Mouse (Mus musculus) frontal cortex, adult 2 months (tissue): Measurements from ENCODE around the gene Taf9. TPM values are rescaled to one million over a fixed set of nuclear protein-coding genes. Genes with fewer than 3 reads are reported as not detected.
A peak's percentile ranks its signal among the peaks of the same experiment; 100 is the strongest.

Source experiments
- DNase-seq, 2 experiments: peaks; one replicate each; pipeline ENCODE4 v3.0.0; 2022; ENCODE audit warnings: low spot score in 1 of 2; ENCODE audit errors: extremely low spot score in 1 of 2
- polyA plus RNA-seq: library from polyadenylated mRNA; depleted of rRNA; stranded (reverse); fragments of >200 nt; gene quantifications from 2 replicates; pipeline ENCODE4 v1.2.3, GENCODE M21; 2012; rRNA removed

Taf9 gene
- 19.4 and 21.2 TPM in 2 replicates for polyA plus RNA-seq

GRCm38 (mm10) chr13:100651439-100652186 lies at the start of gene Taf9:
Gene Taf9 (plus strand): TSS chr13:100651579.
- DNase-seq: peak in 1 of 2 experiments; percentile 12

DNA sequence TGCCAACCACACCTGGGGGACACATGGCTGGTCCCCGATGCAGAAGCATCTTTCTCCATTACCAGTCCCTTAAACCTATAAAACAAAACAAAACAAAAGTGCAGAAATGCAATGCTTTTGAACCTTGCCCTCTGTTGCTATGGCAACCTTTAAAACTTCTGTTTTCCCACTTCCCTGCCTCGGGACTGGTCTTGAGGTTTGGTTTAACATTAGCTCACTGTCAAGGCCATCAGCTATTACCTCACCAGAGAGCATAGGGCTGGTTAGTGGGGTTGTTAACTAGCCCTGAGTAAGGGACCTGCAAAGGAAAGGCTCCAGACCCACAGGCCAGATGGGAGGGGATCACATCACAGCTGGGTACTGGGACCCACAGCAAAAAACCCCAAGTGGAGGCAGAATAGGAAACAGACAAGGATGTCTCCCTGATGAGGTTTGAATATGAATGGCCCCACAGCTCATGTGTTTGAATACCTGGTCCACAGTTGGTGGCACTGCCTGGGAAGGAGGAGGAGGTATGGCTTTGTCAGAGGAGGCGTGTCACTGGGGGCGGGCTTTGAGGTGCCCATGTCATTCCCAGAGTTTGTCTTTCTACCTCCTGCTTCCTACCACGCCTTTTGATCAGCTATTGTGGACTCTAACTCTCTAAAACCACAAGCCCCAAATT lies 49.0 kb upstream of the Taf9 start:
- DNase-seq: no peak

- no peak for DNase-seq
Observed at GRCm38 (mm10) chr13:100603031-100603737, 48.2 kb upstream of the Taf9 start.

GRCm38 (mm10) chr13:100603738-100604095 lies 47.7 kb upstream of the Taf9 start:
- no peak for DNase-seq

DNA sequence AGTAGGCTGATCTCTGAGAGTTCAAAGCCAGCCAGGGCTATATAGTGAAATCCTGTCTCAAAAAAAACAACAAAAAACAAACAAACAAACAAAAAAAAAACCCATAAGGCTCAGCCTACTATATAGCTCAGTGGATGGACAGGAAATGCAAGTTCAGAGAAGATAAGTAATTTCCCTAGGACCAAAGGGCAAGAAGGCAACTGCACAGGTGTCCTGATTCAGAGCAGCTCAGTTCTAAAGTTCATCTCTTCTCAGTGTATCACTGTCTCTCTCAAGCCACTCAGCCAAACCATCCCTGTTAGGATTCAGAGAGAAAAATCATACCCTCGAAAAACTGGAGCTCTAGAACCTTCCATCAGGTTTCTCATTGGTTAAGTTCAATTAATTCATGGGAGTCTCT lies 45.5 kb upstream of the Taf9 start:
- no peak for DNase-seq

- DNase-seq: no peak
Observed at GRCm38 (mm10) chr13:100607756-100608155, 43.6 kb upstream of the Taf9 start.

DNA sequence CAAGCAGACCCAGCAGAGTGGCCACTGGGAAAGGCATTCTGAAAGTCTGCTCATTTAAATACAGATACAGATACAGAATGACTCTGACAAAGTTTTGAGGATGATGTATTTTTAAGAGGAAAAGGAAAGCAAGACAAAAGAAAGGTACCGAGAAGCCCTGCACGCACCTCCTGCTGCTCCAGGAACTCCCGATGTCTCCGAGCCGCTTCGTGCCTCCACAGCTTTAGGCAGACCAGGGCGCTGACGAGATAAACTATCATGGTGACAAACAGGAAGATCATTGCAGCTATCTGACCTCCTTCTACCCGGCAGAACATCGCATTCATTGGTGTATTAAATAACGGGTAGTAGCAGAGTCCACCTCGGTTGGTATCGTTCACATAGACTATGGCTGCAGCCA lies 40.1 kb upstream of the Taf9 start:
- no peak for DNase-seq

DNA sequence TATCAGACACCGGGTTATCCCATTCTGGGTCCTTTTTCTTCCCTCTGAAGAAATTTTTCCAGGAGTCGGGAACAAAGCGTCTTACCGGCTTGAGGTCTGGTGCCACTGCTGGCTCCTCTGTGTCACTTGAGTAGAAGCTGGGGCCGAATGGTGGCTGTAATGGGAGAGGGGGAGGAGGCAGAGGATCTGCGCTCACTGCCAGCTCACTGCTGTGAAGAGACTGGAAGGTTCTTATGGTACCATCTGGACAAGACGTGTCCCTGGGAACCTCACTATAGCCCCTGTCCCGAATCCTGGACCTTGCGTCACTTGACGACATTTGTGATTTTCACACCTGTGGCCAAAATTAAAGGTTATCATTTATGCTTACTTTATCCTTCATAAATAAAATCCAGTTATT lies 39.1 kb upstream of the Taf9 start:
- no peak for DNase-seq

GRCm38 (mm10) chr13:100612903-100613302 lies 38.5 kb upstream of the Taf9 start:
- DNase-seq: no peak

DNA sequence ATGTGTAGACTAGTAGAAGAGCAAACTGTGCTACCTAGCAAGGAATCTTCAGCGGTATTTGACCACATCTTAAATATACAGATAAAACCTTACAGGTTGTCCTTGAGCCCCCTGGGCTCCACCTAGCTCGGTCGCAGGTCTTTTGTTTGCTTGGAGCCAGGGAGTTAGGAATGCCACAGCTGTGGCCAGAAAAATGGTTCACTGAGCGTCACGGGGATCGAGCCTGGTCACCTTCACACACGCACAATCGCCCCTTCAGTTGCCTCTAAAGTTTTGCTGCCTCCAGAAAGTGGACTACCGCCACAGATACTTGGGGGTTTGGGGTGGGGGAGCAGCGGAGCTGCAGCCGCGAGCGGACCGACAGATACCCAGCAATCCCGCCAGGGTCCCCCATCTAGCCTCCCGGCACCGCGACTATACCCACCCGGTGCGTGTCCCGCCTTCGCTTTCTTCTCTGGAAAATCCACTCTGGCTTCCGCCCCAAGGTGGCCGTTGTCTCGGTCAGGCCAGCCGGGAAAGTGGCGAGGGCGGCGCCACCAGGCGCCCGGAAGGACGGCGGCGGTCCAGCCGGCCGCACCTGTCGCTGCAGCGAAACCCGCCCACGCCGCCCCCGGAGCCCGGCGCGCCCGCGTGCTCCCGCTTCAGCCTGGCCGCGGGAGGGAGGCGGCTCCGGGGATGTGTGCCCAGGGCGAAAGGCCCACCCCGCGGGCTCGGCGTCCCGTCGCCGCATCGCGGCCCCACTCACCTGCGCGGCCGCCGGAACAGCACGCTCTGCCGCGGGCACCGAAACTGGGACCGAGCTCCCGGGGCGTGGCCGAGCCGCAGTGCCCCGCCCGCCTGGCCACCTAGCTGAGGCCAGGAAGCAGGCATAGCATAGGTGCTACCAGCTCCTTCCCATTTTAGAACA lies 34.9 kb upstream of the Taf9 start, which contains the start of gene Marveld2:
Marveld2 (minus strand) TSS at position 791 of the 907 bp plus-strand sequence.
- peak in 1 of 2 experiments; percentile 40 for DNase-seq

DNA sequence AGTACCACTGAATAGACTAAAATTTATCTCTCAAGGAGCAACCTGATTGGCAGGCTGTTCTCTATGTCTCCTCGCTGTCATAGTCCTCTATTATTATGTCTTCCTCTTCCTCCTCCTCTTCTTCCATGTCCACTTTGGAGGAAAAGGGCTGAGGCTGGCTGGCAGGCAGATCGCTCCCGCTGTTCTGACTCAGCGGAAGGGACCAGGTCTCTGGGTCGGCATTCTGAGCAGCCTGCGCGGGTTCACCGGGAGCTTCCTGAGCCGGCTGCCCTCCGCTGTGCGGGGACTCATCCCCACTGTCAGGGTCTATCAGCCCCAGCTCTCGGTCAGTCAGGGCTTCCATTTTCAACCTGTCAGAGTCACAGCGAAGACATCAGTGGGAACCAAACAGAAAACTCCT lies 33.8 kb upstream of the Taf9 start:
- no peak for DNase-seq

GRCm38 (mm10) chr13:100622241-100622640 lies 29.1 kb upstream of the Taf9 start:
- no peak for DNase-seq

DNA sequence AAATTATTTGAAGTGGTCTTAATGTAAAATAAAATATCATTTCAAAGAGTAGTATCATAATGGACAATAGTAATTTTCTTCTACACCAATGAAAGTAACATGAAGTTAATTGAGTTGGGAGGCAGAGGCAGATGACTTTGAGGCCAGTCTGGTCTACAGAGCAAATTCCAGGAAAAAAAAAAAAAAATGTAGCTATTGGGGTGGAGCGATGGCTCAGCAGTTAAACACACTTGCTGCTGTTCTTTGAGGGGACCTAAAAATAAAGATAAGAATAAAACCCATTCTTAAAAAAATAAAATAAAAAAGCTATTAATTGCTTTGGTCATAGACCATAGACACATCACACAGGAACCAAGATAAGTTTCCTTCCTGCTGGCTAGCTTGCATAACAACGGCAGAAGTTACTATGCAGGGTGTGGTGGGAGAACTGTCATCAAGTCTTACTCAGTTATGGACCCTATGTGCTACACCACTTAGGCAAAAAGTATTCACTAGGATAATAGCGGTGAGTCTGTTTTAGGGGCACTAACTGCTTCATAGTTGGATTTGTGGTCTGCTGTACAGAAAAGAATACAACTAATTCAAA lies 17.2 kb upstream of the Taf9 start:
- no peak for DNase-seq

DNA sequence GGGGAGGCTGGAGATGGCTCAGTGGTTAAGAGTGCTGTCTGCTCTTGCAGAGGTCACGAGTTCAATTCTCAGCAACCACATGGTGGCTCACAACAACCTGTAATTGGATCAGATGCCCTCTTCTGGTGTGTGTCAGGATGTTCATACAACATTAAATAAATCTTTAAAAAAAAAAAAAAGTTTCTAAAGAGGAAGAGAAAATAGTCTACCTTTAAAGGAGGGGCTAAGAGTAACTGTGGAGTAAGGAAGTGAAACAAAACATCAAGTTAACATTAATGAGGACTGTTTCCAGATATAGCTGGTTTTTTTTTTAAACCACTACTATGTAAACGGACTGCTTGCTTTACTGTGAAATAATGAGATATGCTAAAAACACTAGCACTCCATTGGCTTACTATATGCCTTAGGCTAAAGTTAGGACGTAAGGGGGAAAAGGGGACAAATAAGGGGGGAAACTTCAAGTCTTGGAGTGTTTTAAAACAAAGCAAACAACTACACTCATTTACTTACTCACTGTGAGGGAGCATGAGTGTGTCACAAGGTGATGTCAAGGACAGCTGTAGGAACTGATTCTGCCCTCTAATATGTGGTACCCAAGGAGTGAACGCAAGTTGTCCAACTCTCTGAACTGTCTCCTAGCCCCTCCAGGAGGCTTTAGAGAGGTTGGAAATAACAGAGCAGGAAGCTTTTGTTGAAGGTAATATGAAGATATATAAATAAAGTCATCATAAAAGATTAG lies 8.7 kb upstream of the Taf9 start:
- DNase-seq: no peak

DNA sequence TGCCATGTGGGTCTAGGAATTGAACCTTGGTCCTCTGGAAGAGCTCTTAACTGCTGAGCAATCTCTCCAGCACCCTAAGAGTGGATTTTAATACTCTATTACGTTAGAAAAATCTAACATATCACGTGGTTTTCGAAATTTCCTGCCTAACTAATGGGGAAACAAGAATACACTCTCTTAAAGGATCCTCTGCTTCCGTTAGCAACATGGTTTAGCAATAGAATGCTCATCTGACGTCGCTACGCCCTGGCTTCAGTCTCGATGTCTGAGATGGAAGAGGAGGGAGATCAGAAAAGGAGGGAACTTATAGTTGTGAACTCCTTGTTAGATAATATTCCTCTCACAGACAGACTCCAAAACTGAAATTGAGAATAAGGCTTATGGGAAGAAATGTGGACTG lies 3.2 kb upstream of the Taf9 start:
- DNase-seq: no peak

GRCm38 (mm10) chr13:100650550-100651438 lies 585 bp upstream of the Taf9 start, which contains the start of the genes Ak6 and Rad17:
Gene Ak6 (plus strand): TSS chr13:100650979.
Gene Rad17 (minus strand): TSS chr13:100651051.
- DNase-seq: peak; percentile 84 to 97

DNA sequence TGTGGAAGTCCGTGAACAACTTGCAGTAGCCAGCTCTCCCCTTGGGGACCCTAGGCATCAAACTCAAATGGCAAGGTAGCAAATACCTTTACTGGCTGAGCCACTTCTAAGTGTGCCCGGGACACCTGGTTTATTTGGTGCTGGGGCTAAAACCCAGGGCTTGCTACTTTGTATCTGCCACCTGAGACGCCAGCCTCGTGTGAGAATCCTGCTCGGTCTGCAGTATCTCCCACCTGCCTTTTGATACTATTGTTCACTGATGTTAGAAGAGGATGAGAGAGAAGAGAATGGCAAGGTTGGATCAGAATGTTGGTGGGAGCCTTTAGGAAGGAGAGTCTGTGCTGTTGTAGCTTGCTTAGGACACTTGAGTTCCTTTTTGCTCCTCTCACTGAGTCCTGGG lies 6.7 kb downstream of the Taf9 start:
- no peak for DNase-seq

- peak in 1 of 2 experiments; percentile 76 for DNase-seq
Observed at GRCm38 (mm10) chr13:100659864-100660456, 8.6 kb downstream of the Taf9 start.
